Mouse (Mus musculus) megakaryocyte-erythroid progenitor cell, adult 5-6 weeks (primary cell): ENCODE data around the gene Npy. TPM values are rescaled to one million over a fixed set of nuclear protein-coding genes. Genes with fewer than 3 reads are reported as not detected.

Experiments used
- ATAC-seq: replicated peaks from 2 replicates; pipeline ENCODE4 v1.8.0; 2016; ENCODE audit warnings: mild to moderate bottlenecking, inconsistent platforms; ENCODE audit not compliant: severe bottlenecking, poor library complexity, low FRiP score, low TSS enrichment
- total RNA-seq, 2 experiments: library from RNA; stranded (forward) in 1 of 2; stranded (reverse) in 1 of 2; fragments of 200-1000, 215-1000 nt in 1 of 2; fragments of >200 nt in 1 of 2; fragmentation: Nextera tagmentation in 1 of 2; gene quantifications; 2 replicates each; pipeline ENCODE4 v1.2.3; 2014 to 2017

Gene Npy
- total RNA-seq, 2 experiments from 2014 or later, result not detected

DNA sequence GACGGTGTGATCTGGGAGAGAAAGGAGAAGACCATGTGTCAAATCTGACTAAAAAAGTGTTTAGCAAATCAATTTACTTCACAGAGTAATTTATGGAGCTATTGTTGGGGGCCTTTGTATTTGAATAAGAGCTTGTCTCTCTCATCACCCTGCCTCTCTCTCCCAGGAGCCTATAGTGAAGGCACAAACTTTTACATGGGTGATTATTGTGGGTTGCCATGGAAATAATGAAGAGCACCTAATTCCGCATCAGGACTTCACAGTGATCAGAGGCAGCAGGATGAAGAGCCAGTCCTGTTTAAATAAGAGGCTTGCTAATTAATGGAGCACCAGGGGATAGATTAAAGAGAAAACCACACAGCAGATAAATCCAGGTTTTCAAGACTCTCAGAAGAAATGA lies 52.6 kb downstream of the Npy start:
- ATAC-seq, result no peak

- ATAC-seq, result no peak
These were observed 53.3 kb downstream of the Npy start for GRCm38 (mm10) chr6:49875791-49876190.
